25 mouse cellular contexts compared by ENCODE assay signal in the genomic region with DNA sequence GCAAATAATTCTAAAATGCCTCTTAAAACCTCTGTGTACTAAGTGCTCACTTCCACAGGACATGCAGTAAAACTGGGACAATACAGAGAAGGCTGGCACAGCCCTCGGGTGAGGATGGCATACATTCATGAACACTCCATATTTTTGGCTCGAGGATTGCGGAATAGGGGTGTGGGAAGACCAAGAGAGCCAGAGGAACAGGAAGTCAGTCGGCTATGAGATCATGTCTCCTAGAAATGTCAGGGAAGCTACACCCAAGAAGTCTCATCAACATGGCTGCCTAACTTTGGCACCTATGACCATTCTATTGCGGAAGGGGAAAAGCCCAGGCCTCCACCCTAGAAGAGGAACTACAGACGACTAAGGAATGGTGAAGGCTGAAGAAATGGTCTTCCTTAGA. TPM values are rescaled to one million over a fixed set of nuclear protein-coding genes. Genes with fewer than 3 reads are reported as not detected.
DNase-seq lines count a peak whose midpoint lies in the region; ATAC-seq and TF ChIP-seq lines count a peak whose summit lies in the region.
"Had no signal": no experiment of that assay in that cellular context is flagged by ENCODE, and none has a peak within 500 bp of the region (broad histone marks: within the 10 kb centered on the region; RNA-seq: fewer than 3 reads in every experiment).

No protein-coding gene starts in this region.

- peak; percentile 29; the same call in 1 of the 2 replicates for ATAC-seq in frontal cortex, adult (ENCODE audit: low TSS enrichment)
- ATAC-seq in lung, postnatal 0 days = no peak
- ATAC-seq: activated CD4-positive, CD25-positive, alpha-beta regulatory T cell, adult 4 months; CD4-positive, CD25-positive, alpha-beta regulatory T cell, adult 4 months; Patski had no signal

- H3K4me2 ChIP-seq in lung, postnatal 0 days (replicated peaks; ENCODE audit: low read depth, low read length) = no peak overlapping the region

- no peak overlapping the region for H3K4me3 ChIP-seq in lung, postnatal 0 days (ENCODE audit: low read depth, low read length)

- no peaks in the 10 kb centered on the region for H3K9me3 ChIP-seq in lung, postnatal 0 days (ENCODE audit: low read length)
- H3K9me3 ChIP-seq: G1E had no signal

- H3K27ac ChIP-seq in lung, postnatal 0 days (ENCODE audit: low read length) = no peak overlapping the region

- 65% methylated on average over 6 of the region's 6 CpGs for WGBS in lung, postnatal 0 days

- no peaks in the 10 kb centered on the region for H3K27me3 ChIP-seq in lung, postnatal 0 days (replicated peaks; ENCODE audit: insufficient read depth, low read length)
- H3K27me3 ChIP-seq: CH12.LX, Patski had no signal

- no peak overlapping the region for H3K9ac ChIP-seq in lung, postnatal 0 days (replicated peaks; ENCODE audit: low read depth)

- TF ChIP-seq CTCF in lung, postnatal 0 days (IDR thresholded peaks at IDR 0.05) = no peak

- no peak for DNase-seq in frontal cortex, postnatal 36 days (ENCODE audit: low spot score in 2 of 2)
- DNase-seq in heart, adult 11 months = peak; percentile 92
- no peak for DNase-seq in heart, postnatal 4 days
- DNase-seq in lung, postnatal 0 days (ENCODE audit: low spot score) = no peak
- DNase-seq in lung, postnatal 36 days = no peak
- DNase-seq: adrenal gland, adult 2 months; adrenal gland, adult 8-10 months; adrenal gland, postnatal 10 days; adrenal gland, postnatal 14 days; adrenal gland, postnatal 25 days; adrenal gland, postnatal 36 days; B cell, adult 2 months; cerebellum, adult 11 months; cerebellum, adult 11-12 months; cerebellum, adult 18-20 months had no signal

- peak; percentile 55 for TF ChIP-seq EP300 in lung, postnatal 0 days (IDR thresholded peaks at IDR 0.05)

- H3K4me1 ChIP-seq in lung, postnatal 0 days (ENCODE audit: insufficient read depth, low read depth, low read length) = peaks cover 5% of the 10 kb centered on the region; the same call in 1 of the 2 replicates

- H3K36me3 ChIP-seq in lung, postnatal 0 days (ENCODE audit: insufficient read depth, low read length) = no peaks in the 10 kb centered on the region
- H3K36me3 ChIP-seq: G1E had no signal

RNA-seq across cellular contexts. Expression of a gene that starts 6.0 kb away (rescaled TPM):
- total RNA-seq in heart, postnatal 4 days (2021) = 1 to 10 TPM; 2.1 to 2.9 TPM
- 16.0 and 20.0 TPM in 2 replicates for polyA plus RNA-seq in lung, postnatal 0 days (2015; fragmentation: Nextera tagmentation; extraction: Ambion mirVana)
- total RNA-seq: CH12.LX, G1E had no signal
- polyA plus RNA-seq: activated CD4-positive, CD25-positive, alpha-beta regulatory T cell, adult 4 months; CD4-positive, CD25-positive, alpha-beta regulatory T cell, adult 4 months; G1E had no signal

RNA-seq across cellular contexts. Expression of a gene that starts 9.3 kb away (rescaled TPM):
- not detected for total RNA-seq in heart, postnatal 4 days (2021)
- 66.6 and 99.1 TPM in 2 replicates for polyA plus RNA-seq in lung, postnatal 0 days (2015; fragmentation: Nextera tagmentation; extraction: Ambion mirVana)
- total RNA-seq: adrenal gland, adult 18-20 months; adrenal gland, adult 2 months; adrenal gland, adult 8-10 months; adrenal gland, postnatal 10 days; adrenal gland, postnatal 14 days; adrenal gland, postnatal 25 days; adrenal gland, postnatal 36 days; CH12.LX; ES-E14; G1E; MEL had no signal
- polyA plus RNA-seq: activated CD4-positive, CD25-positive, alpha-beta regulatory T cell, adult 4 months; adrenal gland, adult 2 months; C2C12; CD4-positive, CD25-positive, alpha-beta regulatory T cell, adult 4 months; G1E; Patski had no signal
